Mouse (Mus musculus): ENCODE results near the gene Wnk2. TPM values are rescaled to one million over a fixed set of nuclear protein-coding genes. Genes with fewer than 3 reads are reported as not detected.

The Wnk2 gene
- total and polyA plus RNA-seq, 3 experiments, result 0.04 TPM; not detected in 2

- TF ChIP-seq HCFC1 (IDR thresholded peaks at IDR 0.05; ENCODE audit: low read depth, low read length) (no peak), ETS1 (IDR thresholded peaks at IDR 0.05; ENCODE audit: low read depth, low read length) (no peak), SIN3A (IDR thresholded peaks at IDR 0.05; ENCODE audit: low read length) (no peak), CHD1 (IDR thresholded peaks at IDR 0.05; ENCODE audit: low read depth, low read length) (no peak), KAT2A (conservative IDR thresholded peaks at IDR 0.05; ENCODE audit: low read depth, low read length) (no peak), MEF2A (IDR thresholded peaks at IDR 0.05; ENCODE audit: extremely low read depth, insufficient replicate concordance, low read depth, low read length, poor library complexity, severe bottlenecking) (no peak)
- H3K4me1 ChIP-seq (ENCODE audit: control insufficient read depth in 1 of 2, insufficient read depth in 2 of 2, low read length in 2 of 2), result no peaks in the 10 kb centered on the region
- H3K27ac ChIP-seq (ENCODE audit: control insufficient read depth, low read depth, low read length), result no peak overlapping the region
- no peak overlapping the region for H3K4me3 ChIP-seq (ENCODE audit: control insufficient read depth in 1 of 2, insufficient read depth in 1 of 2, low read depth in 2 of 2, low read length in 2 of 2)
- H3K36me3 ChIP-seq (ENCODE audit: control insufficient read depth in 1 of 2, insufficient read depth in 2 of 2, low read length in 2 of 2), result no peaks in the 10 kb centered on the region
- DNase-seq (ENCODE audit: low read depth, low spot score), result no peak
- no peaks in the 10 kb centered on the region for H3K79me2 ChIP-seq (ENCODE audit: control insufficient read depth, insufficient read depth, low read length, poor library complexity)
- no peaks in the 10 kb centered on the region for H3K9me3 ChIP-seq (replicated peaks; ENCODE audit: insufficient read depth, low read length)
- H3K9ac ChIP-seq (ENCODE audit: control insufficient read depth, low read depth, low read length, poor library complexity, severe bottlenecking), result no peak overlapping the region
- peaks cover 1 to 3% of the 10 kb centered on the region in 2 experiments; a peak in 2 of 4 replicates for H3K27me3 ChIP-seq (ENCODE audit: control insufficient read depth in 1 of 2, insufficient read depth in 2 of 2, low read length in 2 of 2)
Observed at GRCm38 (mm10) chr13:49143323-49143722, 4.5 kb downstream of the Wnk2 start.

- no peak overlapping the region for H3K27ac ChIP-seq (ENCODE audit: control insufficient read depth, low read depth, low read length)
- DNase-seq (ENCODE audit: low read depth, low spot score), result no peak
- H3K4me3 ChIP-seq (ENCODE audit: control insufficient read depth in 1 of 2, insufficient read depth in 1 of 2, low read depth in 2 of 2, low read length in 2 of 2), result no peak overlapping the region
- TF ChIP-seq ELF1 (IDR thresholded peaks at IDR 0.05; ENCODE audit: low read depth, low read length), result no peak
- TF ChIP-seq SMC3 (IDR thresholded peaks at IDR 0.05; ENCODE audit: low read depth, low read length), result no peak
- TF ChIP-seq CHD2 (IDR thresholded peaks at IDR 0.05; ENCODE audit: low read length), result no peak
- no peak for TF ChIP-seq MAX (IDR thresholded peaks at IDR 0.05; ENCODE audit: low read length)
- TF ChIP-seq POLR2A (IDR thresholded peaks at IDR 0.05; ENCODE audit: control insufficient read depth in 1 of 2, insufficient read depth in 1 of 2, low read depth in 1 of 2, low read length in 2 of 2, poor library complexity in 1 of 2), result no peak
- no peak for TF ChIP-seq RCOR1 (IDR thresholded peaks at IDR 0.05; ENCODE audit: low read depth, low read length)
- no peak for TF ChIP-seq TAL1 (IDR thresholded peaks at IDR 0.05; ENCODE audit: low read length)
- no peak for TF ChIP-seq USF2 (IDR thresholded peaks at IDR 0.05; ENCODE audit: borderline replicate concordance in 1 of 2, insufficient read depth in 1 of 2, low read depth in 1 of 2, low read length in 2 of 2)
- TF ChIP-seq KAT2A (conservative IDR thresholded peaks at IDR 0.05; ENCODE audit: low read depth, low read length), result no peak
- TF ChIP-seq USF1 (IDR thresholded peaks at IDR 0.05; ENCODE audit: low read depth, low read length), result no peak
- no peak for TF ChIP-seq E2F4 (IDR thresholded peaks at IDR 0.05; ENCODE audit: borderline replicate concordance, low read depth, low read length)
- TF ChIP-seq HCFC1 (IDR thresholded peaks at IDR 0.05; ENCODE audit: low read depth, low read length), result no peak
- TF ChIP-seq ETS1 (IDR thresholded peaks at IDR 0.05; ENCODE audit: low read depth, low read length), result no peak
- no peak for TF ChIP-seq RAD21 (IDR thresholded peaks at IDR 0.05; ENCODE audit: low read depth, low read length)
- TF ChIP-seq MXI1 (IDR thresholded peaks at IDR 0.05; ENCODE audit: low read depth, low read length), result no peak
- no peak for TF ChIP-seq JUND (IDR thresholded peaks at IDR 0.05; ENCODE audit: low read depth, low read length)
- no peak overlapping the region for H3K9ac ChIP-seq (ENCODE audit: control insufficient read depth, low read depth, low read length, poor library complexity, severe bottlenecking)
- H3K4me1 ChIP-seq (ENCODE audit: control insufficient read depth in 1 of 2, insufficient read depth in 2 of 2, low read length in 2 of 2), result no peaks in the 10 kb centered on the region
- no peaks in the 10 kb centered on the region for H3K79me2 ChIP-seq (ENCODE audit: control insufficient read depth, insufficient read depth, low read length, poor library complexity)
- H3K9me3 ChIP-seq (replicated peaks; ENCODE audit: insufficient read depth, low read length), result no peaks in the 10 kb centered on the region
- peaks cover 1 to 3% of the 10 kb centered on the region in 2 experiments; a peak in 2 of 4 replicates for H3K27me3 ChIP-seq (ENCODE audit: control insufficient read depth in 1 of 2, insufficient read depth in 2 of 2, low read length in 2 of 2)
- H3K36me3 ChIP-seq (ENCODE audit: control insufficient read depth in 1 of 2, insufficient read depth in 2 of 2, low read length in 2 of 2), result no peaks in the 10 kb centered on the region
Observed at GRCm38 (mm10) chr13:49142396-49142795, 5.4 kb downstream of the Wnk2 start.
